Mouse (Mus musculus): Measurements from ENCODE around the gene Metap1. TPM values are rescaled to one million over a fixed set of nuclear protein-coding genes. Genes with fewer than 3 reads are reported as not detected.
"Not testable (repeated sequence)": the region's sequence is repeated elsewhere in the genome, so short reads cannot be mapped to it uniquely, and the experiment has no call there.

Metap1 gene
- polyA plus RNA-seq, 1 experiment from 2014 or later: 66.2 TPM

- WGBS: 90% methylated on average over 1 of the region's 1 CpGs
- H3K27me3 ChIP-seq (ENCODE audit: control insufficient read depth, insufficient read depth, low read length); H3K9ac ChIP-seq (replicated peaks; ENCODE audit: low read depth, low read length); H3K27ac ChIP-seq (ENCODE audit: low read length); H3K9me3 ChIP-seq (ENCODE audit: control insufficient read depth, low read depth, low read length); H3K4me2 ChIP-seq (replicated peaks; ENCODE audit: low read depth, low read length); ATAC-seq (ENCODE audit: insufficient number of reproducible peaks, insufficient read depth, low FRiP score, low read depth); H3K4me3 ChIP-seq (ENCODE audit: low read depth, low read length); H3K4me1 ChIP-seq (ENCODE audit: control insufficient read depth, insufficient read depth, low read length): not testable (repeated sequence)
- peaks cover 48% of the 10 kb centered on the region for H3K36me3 ChIP-seq (ENCODE audit: control insufficient read depth, insufficient read depth, low read length)
These were observed 22.7 kb downstream of the Metap1 start for GRCm38 (mm10) chr3:138466656-138467055.

GRCm38 (mm10) chr3:138464573-138465147 is 24.7 kb downstream of the Metap1 start:
- Histone ChIP-seq H3K36me3 (ENCODE audit: control insufficient read depth, insufficient read depth, low read length) (peaks cover 44% of the 10 kb centered on the region), H3K27ac (ENCODE audit: low read length) (no peak overlapping the region)

GRCm38 (mm10) chr3:138463807-138464206 is 25.5 kb downstream of the Metap1 start:
- WGBS: 72% methylated on average over 6 of the region's 6 CpGs
- Histone ChIP-seq H3K9ac (replicated peaks; ENCODE audit: low read depth, low read length) (no peak overlapping the region), H3K27ac (ENCODE audit: low read length) (no peak overlapping the region), H3K4me2 (replicated peaks; ENCODE audit: low read depth, low read length) (no peak overlapping the region), H3K4me3 (ENCODE audit: low read depth, low read length) (no peak overlapping the region), H3K27me3 (ENCODE audit: control insufficient read depth, insufficient read depth, low read length) (no peaks in the 10 kb centered on the region), H3K36me3 (ENCODE audit: control insufficient read depth, insufficient read depth, low read length) (peaks cover 46% of the 10 kb centered on the region), H3K9me3 (ENCODE audit: control insufficient read depth, low read depth, low read length) (no peaks in the 10 kb centered on the region), H3K4me1 (ENCODE audit: control insufficient read depth, insufficient read depth, low read length) (no peaks in the 10 kb centered on the region)
- ATAC-seq (ENCODE audit: insufficient number of reproducible peaks, insufficient read depth, low FRiP score, low read depth): no peak

More at GRCm38 (mm10) chr3:138464573-138465147, 24.7 kb downstream of the Metap1 start:
- no peaks in the 10 kb centered on the region for H3K27me3 ChIP-seq (ENCODE audit: control insufficient read depth, insufficient read depth, low read length)
- H3K4me2 ChIP-seq (replicated peaks; ENCODE audit: low read depth, low read length): no peak overlapping the region
- ATAC-seq (ENCODE audit: insufficient number of reproducible peaks, insufficient read depth, low FRiP score, low read depth): no peak
- no peaks in the 10 kb centered on the region for H3K9me3 ChIP-seq (ENCODE audit: control insufficient read depth, low read depth, low read length)
- WGBS: 70% methylated on average over 16 of the region's 16 CpGs
- H3K4me1 ChIP-seq (ENCODE audit: control insufficient read depth, insufficient read depth, low read length): no peaks in the 10 kb centered on the region
- H3K4me3 ChIP-seq (ENCODE audit: low read depth, low read length): no peak overlapping the region
- H3K9ac ChIP-seq (replicated peaks; ENCODE audit: low read depth, low read length): no peak overlapping the region

- Histone ChIP-seq H3K36me3 (ENCODE audit: control insufficient read depth, insufficient read depth, low read length) (peaks cover 42% of the 10 kb centered on the region), H3K4me3 (ENCODE audit: low read depth, low read length) (no peak overlapping the region), H3K27me3 (ENCODE audit: control insufficient read depth, insufficient read depth, low read length) (no peaks in the 10 kb centered on the region), H3K9ac (replicated peaks; ENCODE audit: low read depth, low read length) (no peak overlapping the region), H3K4me1 (ENCODE audit: control insufficient read depth, insufficient read depth, low read length) (no peaks in the 10 kb centered on the region), H3K27ac (ENCODE audit: low read length) (no peak overlapping the region), H3K9me3 (ENCODE audit: control insufficient read depth, low read depth, low read length) (no peaks in the 10 kb centered on the region), H3K4me2 (replicated peaks; ENCODE audit: low read depth, low read length) (no peak overlapping the region)
- peak; percentile 49; the same call in 1 of the 2 replicates for ATAC-seq (ENCODE audit: insufficient number of reproducible peaks, insufficient read depth, low FRiP score, low read depth)
- 73% methylated on average over 2 of the region's 2 CpGs for WGBS
These were observed 26.2 kb downstream of the Metap1 start for GRCm38 (mm10) chr3:138463137-138463536.

- no peak overlapping the region for H3K9ac ChIP-seq (replicated peaks; ENCODE audit: low read depth, low read length)
- H3K27ac ChIP-seq (ENCODE audit: low read length): no peak overlapping the region
- H3K27me3 ChIP-seq (ENCODE audit: control insufficient read depth, insufficient read depth, low read length): no peaks in the 10 kb centered on the region
- no peak for ATAC-seq (ENCODE audit: insufficient number of reproducible peaks, insufficient read depth, low FRiP score, low read depth)
- H3K9me3 ChIP-seq (ENCODE audit: control insufficient read depth, low read depth, low read length): no peaks in the 10 kb centered on the region
- 90% methylated on average over 3 of the region's 3 CpGs for WGBS
- H3K4me3 ChIP-seq (ENCODE audit: low read depth, low read length): no peak overlapping the region
- H3K4me2 ChIP-seq (replicated peaks; ENCODE audit: low read depth, low read length): no peak overlapping the region
- H3K36me3 ChIP-seq (ENCODE audit: control insufficient read depth, insufficient read depth, low read length): peaks cover 40% of the 10 kb centered on the region
- no peaks in the 10 kb centered on the region for H3K4me1 ChIP-seq (ENCODE audit: control insufficient read depth, insufficient read depth, low read length)
These were observed 27.5 kb downstream of the Metap1 start for GRCm38 (mm10) chr3:138461832-138462231.

GRCm38 (mm10) chr3:138460260-138460659 is 29.1 kb downstream of the Metap1 start:
- H3K9me3 ChIP-seq (ENCODE audit: control insufficient read depth, low read depth, low read length): no peaks in the 10 kb centered on the region
- no peak for ATAC-seq (ENCODE audit: insufficient number of reproducible peaks, insufficient read depth, low FRiP score, low read depth)
- peaks cover 39% of the 10 kb centered on the region for H3K36me3 ChIP-seq (ENCODE audit: control insufficient read depth, insufficient read depth, low read length)
- no peak overlapping the region for H3K4me2 ChIP-seq (replicated peaks; ENCODE audit: low read depth, low read length)
- no peaks in the 10 kb centered on the region for H3K27me3 ChIP-seq (ENCODE audit: control insufficient read depth, insufficient read depth, low read length)
- H3K4me3 ChIP-seq (ENCODE audit: low read depth, low read length): no peak overlapping the region
- WGBS: 87% methylated on average over 13 of the region's 13 CpGs
- H3K9ac ChIP-seq (replicated peaks; ENCODE audit: low read depth, low read length): no peak overlapping the region
- no peaks in the 10 kb centered on the region for H3K4me1 ChIP-seq (ENCODE audit: control insufficient read depth, insufficient read depth, low read length)
- H3K27ac ChIP-seq (ENCODE audit: low read length): no peak overlapping the region

- H3K9ac ChIP-seq (replicated peaks; ENCODE audit: low read depth, low read length): no peak overlapping the region
- WGBS: 97% methylated on average over 3 of the region's 3 CpGs
- H3K27me3 ChIP-seq (ENCODE audit: control insufficient read depth, insufficient read depth, low read length): no peaks in the 10 kb centered on the region
- no peak overlapping the region for H3K4me3 ChIP-seq (ENCODE audit: low read depth, low read length)
- ATAC-seq (ENCODE audit: insufficient number of reproducible peaks, insufficient read depth, low FRiP score, low read depth): no peak
- no peaks in the 10 kb centered on the region for H3K4me1 ChIP-seq (ENCODE audit: control insufficient read depth, insufficient read depth, low read length)
- no peaks in the 10 kb centered on the region for H3K9me3 ChIP-seq (ENCODE audit: control insufficient read depth, low read depth, low read length)
- H3K4me2 ChIP-seq (replicated peaks; ENCODE audit: low read depth, low read length): no peak overlapping the region
- H3K27ac ChIP-seq (ENCODE audit: low read length): no peak overlapping the region
- peaks cover 42% of the 10 kb centered on the region for H3K36me3 ChIP-seq (ENCODE audit: control insufficient read depth, insufficient read depth, low read length)
These were observed 30.9 kb downstream of the Metap1 start for GRCm38 (mm10) chr3:138458441-138458840.

- no peaks in the 10 kb centered on the region for H3K27me3 ChIP-seq (ENCODE audit: control insufficient read depth, insufficient read depth, low read length)
- H3K9me3 ChIP-seq (ENCODE audit: control insufficient read depth, low read depth, low read length): no peaks in the 10 kb centered on the region
- WGBS: 90% methylated on average over 13 of the region's 13 CpGs
- no peak for ATAC-seq (ENCODE audit: insufficient number of reproducible peaks, insufficient read depth, low FRiP score, low read depth)
- H3K27ac ChIP-seq (ENCODE audit: low read length): no peak overlapping the region
- no peak overlapping the region for H3K4me2 ChIP-seq (replicated peaks; ENCODE audit: low read depth, low read length)
- H3K9ac ChIP-seq (replicated peaks; ENCODE audit: low read depth, low read length): no peak overlapping the region
- no peak overlapping the region for H3K4me3 ChIP-seq (ENCODE audit: low read depth, low read length)
- H3K4me1 ChIP-seq (ENCODE audit: control insufficient read depth, insufficient read depth, low read length): no peaks in the 10 kb centered on the region
- H3K36me3 ChIP-seq (ENCODE audit: control insufficient read depth, insufficient read depth, low read length): peaks cover 55% of the 10 kb centered on the region
These were observed 34.4 kb downstream of the Metap1 start for GRCm38 (mm10) chr3:138454711-138455435.
